Comparison of ENCODE assay signal across 18 mouse cellular contexts in the genomic region with DNA sequence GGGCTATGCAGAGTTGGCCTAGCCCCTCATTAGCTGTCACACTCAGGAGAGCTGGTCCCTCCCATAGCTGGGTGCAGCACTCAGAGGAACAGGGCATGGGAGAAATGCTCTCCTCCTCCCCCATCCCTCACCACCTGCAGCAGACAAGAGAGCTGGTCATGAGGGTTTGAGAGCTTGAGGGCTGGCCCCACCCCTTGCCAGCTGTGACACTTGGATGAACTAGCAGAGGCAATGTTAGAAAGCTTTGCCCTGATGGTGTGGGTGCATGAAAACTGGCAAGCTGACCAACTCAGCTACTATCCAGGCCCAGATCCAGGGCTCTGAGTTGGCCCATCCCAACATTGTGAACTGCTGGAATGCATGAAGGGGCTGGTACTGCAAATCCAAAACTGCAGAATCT. TPM values are rescaled to one million over a fixed set of nuclear protein-coding genes. Genes with fewer than 3 reads are reported as not detected.
DNase-seq lines count a peak whose midpoint lies in the region; TF ChIP-seq lines count a peak whose summit lies in the region.
"Had no signal": no experiment of that assay in that cellular context is flagged by ENCODE, and none has a peak within 500 bp of the region (broad histone marks: within the 10 kb centered on the region; RNA-seq: fewer than 3 reads in every experiment).

No protein-coding gene starts in this region.

- H3K36me3 ChIP-seq in heart, adult 2 months (ENCODE audit: control insufficient read depth, insufficient read depth, low read length) = no peaks in the 10 kb centered on the region
- H3K36me3 ChIP-seq in heart, embryonic 10.5 days = no peaks in the 10 kb centered on the region
- no peaks in the 10 kb centered on the region for H3K36me3 ChIP-seq in liver, adult 2 months (ENCODE audit: control insufficient read depth, insufficient read depth, low read length)
- H3K36me3 ChIP-seq: liver, embryonic 15.5 days; midbrain, embryonic 12.5 days had no signal

- H3K27ac ChIP-seq in heart, adult 2 months = no peak overlapping the region
- H3K27ac ChIP-seq in heart, embryonic 10.5 days = no peak overlapping the region
- no peak overlapping the region for H3K27ac ChIP-seq in liver, adult 2 months (replicated peaks; ENCODE audit: insufficient read depth, low read depth, low read length)
- H3K27ac ChIP-seq: liver, embryonic 15.5 days; midbrain, embryonic 12.5 days had no signal

- no peaks in the 10 kb centered on the region for H3K27me3 ChIP-seq in heart, adult 2 months (ENCODE audit: control insufficient read depth, insufficient read depth, low read length)
- H3K27me3 ChIP-seq in heart, embryonic 10.5 days (ENCODE audit: insufficient read depth, poor library complexity, severe bottlenecking) = no peaks in the 10 kb centered on the region
- no peaks in the 10 kb centered on the region for H3K27me3 ChIP-seq in liver, adult 2 months (ENCODE audit: control insufficient read depth, insufficient read depth, low read length)
- H3K27me3 ChIP-seq: liver, embryonic 15.5 days; midbrain, embryonic 12.5 days had no signal

- TF ChIP-seq POLR2A in heart, adult 2 months (IDR thresholded peaks at IDR 0.05; ENCODE audit: insufficient read depth, low read depth, low read length) = no peak
- TF ChIP-seq POLR2A in liver, adult 2 months (IDR thresholded peaks at IDR 0.05; ENCODE audit: extremely low read depth, insufficient read depth, low read length) = no peak

- H3K4me1 ChIP-seq in heart, adult 2 months (ENCODE audit: control insufficient read depth, insufficient read depth, low read length) = no peaks in the 10 kb centered on the region; the same call in 1 of the 2 replicates
- no peaks in the 10 kb centered on the region for H3K4me1 ChIP-seq in heart, embryonic 10.5 days
- no peaks in the 10 kb centered on the region for H3K4me1 ChIP-seq in liver, adult 2 months (ENCODE audit: control insufficient read depth, insufficient read depth, low read length)
- H3K4me1 ChIP-seq: liver, embryonic 15.5 days; midbrain, embryonic 12.5 days had no signal

- H3K9ac ChIP-seq in heart, adult 2 months (ENCODE audit: low read depth, low read length) = no peak overlapping the region
- no peak overlapping the region for H3K9ac ChIP-seq in liver, adult 2 months (ENCODE audit: low read depth, low read length)
- H3K9ac ChIP-seq: forebrain, postnatal 0 days; liver, embryonic 15.5 days; midbrain, embryonic 12.5 days had no signal

- intact Hi-C loops in heart, adult 2 months (cut with DNase I) = no loop called here

- TF ChIP-seq CTCF in heart, adult 2 months (IDR thresholded peaks at IDR 0.05) = no peak
- TF ChIP-seq CTCF in liver, adult 2 months (IDR thresholded peaks at IDR 0.05; ENCODE audit: low read depth, low read length) = no peak

- H3K4me3 ChIP-seq in heart, adult 2 months = no peak overlapping the region
- no peak overlapping the region for H3K4me3 ChIP-seq in heart, embryonic 10.5 days
- no peak overlapping the region for H3K4me3 ChIP-seq in liver, adult 2 months (ENCODE audit: insufficient read depth, low read depth, low read length)
- H3K4me3 ChIP-seq: liver, embryonic 15.5 days; midbrain, embryonic 12.5 days had no signal

- no peaks in the 10 kb centered on the region for H3K9me3 ChIP-seq in heart, embryonic 10.5 days
- H3K9me3 ChIP-seq: liver, embryonic 15.5 days; midbrain, embryonic 12.5 days had no signal

- 0 out of 2 replicates have a peak, but pooled peaks have one; percentile 7 for TF ChIP-seq EP300 in heart, adult 2 months (IDR thresholded peaks at IDR 0.05; ENCODE audit: insufficient read depth, low read depth, low read length)

- peak; percentile 18 for DNase-seq in cerebellum, adult 11-12 months
- no peak for DNase-seq in cerebellum, postnatal 10 days
- peak in 1 of 2 experiments; percentile 23 for DNase-seq in heart, adult 2 months
- DNase-seq in heart, embryonic 10.5 days (ENCODE audit: low spot score) = no peak
- peak; percentile 21 for DNase-seq in liver, adult 2 months (ENCODE audit: extremely low read depth, low read depth, low spot score)
- DNase-seq in liver = no peak
- DNase-seq in layer of hippocampus, adult 9-11 months = peak; percentile 87
- DNase-seq in thymus, postnatal 4 days = no peak
- DNase-seq: adrenal gland, adult 2 months; cerebellum, adult 8-10 months; forebrain, postnatal 0 days; kidney, adult 8-10 months; kidney, postnatal 4 days; lung, postnatal 14 days had no signal

- H3K79me2 ChIP-seq in heart, adult 2 months (replicated peaks; ENCODE audit: control insufficient read depth, insufficient read depth, low read length) = no peaks in the 10 kb centered on the region
- no peaks in the 10 kb centered on the region for H3K79me2 ChIP-seq in liver, adult 2 months (ENCODE audit: control insufficient read depth, insufficient read depth, low read length)

RNA-seq across cellular contexts. Expression of a gene that starts 14.8 kb away (rescaled TPM):
- not detected for total RNA-seq in heart, adult 2 months (2021)
- polyA plus RNA-seq in heart, adult 2 months (2012; rRNA removed) = 0.12 TPM in 1 of 2 replicates, not detected in the other
- polyA plus RNA-seq in heart, embryonic 10.5 days (2016; fragmentation: Nextera tagmentation; extraction: Ambion mirVana) = 0.09 TPM in 1 of 2 replicates, not detected in the other
- total RNA-seq in liver, adult 2 months (2014; rRNA removed) = 0.18 and 0.34 TPM in 2 replicates
- polyA plus RNA-seq in liver, adult 2 months (2012; rRNA removed) = 0.12 and 0.14 TPM in 2 replicates
- total RNA-seq: adrenal gland, adult 2 months; granulocyte monocyte progenitor cell, adult 5-6 weeks; hematopoietic stem cell, adult 5-6 weeks had no signal
- polyA plus RNA-seq: adrenal gland, adult 2 months; liver, embryonic 15.5 days had no signal

RNA-seq across cellular contexts. Expression of a gene that starts 26.3 kb away (rescaled TPM):
- 10 to 100 TPM; 12.2 to 13.9 TPM for total RNA-seq in heart, adult 2 months (2021)
- 11.9 and 19.4 TPM in 2 replicates for polyA plus RNA-seq in heart, adult 2 months (2012; rRNA removed)
- 55.2 and 70.2 TPM in 2 replicates for polyA plus RNA-seq in heart, embryonic 10.5 days (2016; fragmentation: Nextera tagmentation; extraction: Ambion mirVana)
- 17.3 and 21.2 TPM in 2 replicates for total RNA-seq in liver, adult 2 months (2014; rRNA removed)
- 13.4 and 13.9 TPM in 2 replicates for polyA plus RNA-seq in liver, adult 2 months (2012; rRNA removed)

RNA-seq across cellular contexts. Expression of a gene that starts 58.1 kb away (rescaled TPM):
- total RNA-seq in heart, adult 2 months (2021) = 10 to 100 TPM; 73.6 to 83.2 TPM
- polyA plus RNA-seq in heart, adult 2 months (2012; rRNA removed) = 61.2 and 98.0 TPM in 2 replicates
- 40.5 and 51.8 TPM in 2 replicates for polyA plus RNA-seq in heart, embryonic 10.5 days (2016; fragmentation: Nextera tagmentation; extraction: Ambion mirVana)
- 193 and 201 TPM in 2 replicates for total RNA-seq in liver, adult 2 months (2014; rRNA removed)
- polyA plus RNA-seq in liver, adult 2 months (2012; rRNA removed) = 127 and 144 TPM in 2 replicates

Comparison
In these comparisons a context has a peak if more than half of its experiments do, and no peak if none do; other contexts are left out.
1. DNase-seq: peak in cerebellum, adult 11-12 months (single experiment), liver, adult 2 months (single experiment) and layer of hippocampus, adult 9-11 months (single experiment); none in cerebellum, postnatal 10 days (0 of 2), heart, embryonic 10.5 days (single experiment), liver (single experiment) and thymus, postnatal 4 days (single experiment).